Mouse (Mus musculus) heart, postnatal 0 days (tissue): ENCODE measurements at regions not wholly inside any gene's neighbourhood (a gene's known extent, or its start where the extent isn't known, plus 50 kb on each side); places are given as distances from the start of the nearest gene placed in this dataset.

Experiments
- ATAC-seq: fragments of 200-750 bp; cut with Nextera tagmentation; 2 replicates; pipeline ENCODE4 v1.8.0; 2017; ENCODE audit warnings: low read depth, moderate number of reproducible peaks, moderate library complexity; ENCODE audit not compliant: insufficient read depth
- DNase-seq: peaks from one replicate; pipeline ENCODE4 v3.0.0-alpha.2; 2016; ENCODE audit warnings: low spot score
- H3K27ac ChIP-seq: fragments of 300-500 bp; sonication (generic); 2 replicates; pipeline ENCODE4 v1.5.1; 2014; ENCODE audit warnings: low read depth, mild to moderate bottlenecking
- H3K27me3 ChIP-seq: fragments of 300-500 bp; sonication (generic); 2 replicates; pipeline ENCODE4 v1.6.1; 2014; ENCODE audit warnings: low read length, mixed read lengths; ENCODE audit not compliant: control insufficient read depth, insufficient read depth
- H3K36me3 ChIP-seq: fragments of 300-500 bp; sonication (generic); replicated peaks from 2 replicates; pipeline ENCODE4 v1.6.1; 2014; ENCODE audit warnings: low read length, mixed read lengths; ENCODE audit not compliant: control insufficient read depth, insufficient read depth
- H3K4me1 ChIP-seq: fragments of 300-500 bp; sonication (generic); 2 replicates; pipeline ENCODE4 v1.6.1; 2014; ENCODE audit warnings: antibody characterized with exemption; ENCODE audit not compliant: control insufficient read depth, insufficient read depth
- H3K4me2 ChIP-seq: fragments of 300-500 bp; sonication (generic); 2 replicates; pipeline ENCODE4 v1.6.1; 2014; ENCODE audit warnings: low read depth, mild to moderate bottlenecking, low read length, moderate library complexity
- H3K4me3 ChIP-seq: fragments of 300-500 bp; sonication (generic); 2 replicates; pipeline ENCODE4 v1.5.1; 2014; ENCODE audit warnings: low read depth, low read length
- H3K9ac ChIP-seq: fragments of 300-500 bp; sonication (generic); replicated peaks from 2 replicates; pipeline ENCODE4 v1.6.1; 2014; ENCODE audit warnings: low read depth, low read length, mixed read lengths
- H3K9me3 ChIP-seq: fragments of 300-500 bp; sonication (generic); replicated peaks from 2 replicates; pipeline ENCODE4 v1.6.1; 2016; ENCODE audit warnings: low read length; ENCODE audit not compliant: control insufficient read depth
- CTCF ChIP-seq: IDR thresholded peaks from 2 replicates; pipeline ENCODE4 v1.5.1; 2016; ENCODE audit warnings: antibody characterized with exemption, control low read depth, low read depth
- EP300 ChIP-seq: IDR thresholded peaks from 2 replicates; pipeline ENCODE4 v1.6.1; 2016; ENCODE audit warnings: antibody characterized with exemption, low read depth
- WGBS: fragments of 180-500 bp; shearing (Covaris S2); extraction: QIAGEN DNeasy Blood & Tissue Kit; methylation state at CpG from one replicate; pipeline ENCODE4 v1.1.7; 2014; 5-methylcytosine and 5-hydroxymethylcytosine counted together

- TF ChIP-seq CTCF (no peak), EP300 (no peak)
- no peak overlapping the region for H3K4me3 ChIP-seq
- H3K9me3 ChIP-seq, result no peaks in the 10 kb centered on the region
- H3K4me1 ChIP-seq, result no peaks in the 10 kb centered on the region
- H3K27ac ChIP-seq, result no peak overlapping the region
- no peak overlapping the region for H3K4me2 ChIP-seq
- ATAC-seq (no peak), DNase-seq (no peak)
- H3K9ac ChIP-seq, result no peak overlapping the region
- no peaks in the 10 kb centered on the region for H3K27me3 ChIP-seq
- 53% methylated on average over 8 of the region's 8 CpGs for WGBS
- no peaks in the 10 kb centered on the region for H3K36me3 ChIP-seq
These were observed 51.8 kb upstream of the Nox3 start for GRCm38 (mm10) chr17:3747808-3748335.
